Mouse (Mus musculus) skeletal muscle tissue, adult 2 months (tissue): ENCODE results near the gene Atic.

Experiments used
- DNase-seq: peaks from one replicate; pipeline ENCODE4 v3.0.0-alpha.2; 2012; ENCODE audit warnings: low read depth, low spot score

Gene Atic

DNA sequence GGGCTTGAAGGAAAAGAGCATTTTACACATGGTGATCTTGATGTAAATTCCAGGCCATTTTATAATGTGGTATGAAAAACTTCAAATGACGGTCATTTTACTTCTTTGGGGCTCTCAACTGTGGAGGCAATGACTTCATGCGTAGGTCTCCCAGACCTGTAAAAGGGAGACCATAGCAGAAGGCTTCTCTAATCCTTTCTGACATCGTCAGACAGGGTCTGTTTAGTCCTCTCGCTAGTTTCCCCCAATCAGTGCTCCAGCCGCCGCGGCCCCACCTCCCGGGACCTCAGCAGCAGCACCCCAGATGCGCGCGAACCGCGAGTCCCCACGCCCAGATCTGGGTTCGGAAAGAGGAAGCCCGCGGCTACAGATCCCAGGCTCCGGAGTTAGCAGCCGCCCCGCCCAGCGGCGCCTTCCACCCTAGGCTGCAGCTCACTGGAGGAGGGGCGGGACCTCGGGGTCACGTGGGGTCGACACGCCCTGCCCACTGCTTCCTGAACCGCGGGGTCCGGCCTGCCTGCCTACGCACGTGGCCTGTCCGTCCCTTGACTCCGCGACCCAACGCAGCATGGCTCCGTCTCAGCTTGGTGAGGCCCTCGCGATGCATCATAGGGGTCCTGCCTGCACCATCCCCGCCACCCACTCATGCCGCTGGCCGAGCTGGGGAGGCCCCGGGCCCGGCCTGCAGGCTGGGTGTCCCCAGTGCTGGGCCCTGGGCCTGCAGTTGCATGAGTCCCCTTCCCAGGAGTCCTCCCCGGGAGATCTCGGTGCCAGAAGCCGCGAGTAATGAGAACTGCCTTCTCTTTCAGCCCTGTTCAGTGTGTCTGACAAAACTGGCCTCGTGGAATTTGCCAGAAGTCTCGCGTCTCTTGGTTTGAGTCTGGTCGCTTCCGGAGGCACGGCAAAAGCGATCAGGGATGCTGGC lies at the start of gene Atic:
TSS of gene Atic (plus strand) at position 463 of the 925 bp plus-strand sequence.
- DNase-seq: peak; percentile 87

DNA sequence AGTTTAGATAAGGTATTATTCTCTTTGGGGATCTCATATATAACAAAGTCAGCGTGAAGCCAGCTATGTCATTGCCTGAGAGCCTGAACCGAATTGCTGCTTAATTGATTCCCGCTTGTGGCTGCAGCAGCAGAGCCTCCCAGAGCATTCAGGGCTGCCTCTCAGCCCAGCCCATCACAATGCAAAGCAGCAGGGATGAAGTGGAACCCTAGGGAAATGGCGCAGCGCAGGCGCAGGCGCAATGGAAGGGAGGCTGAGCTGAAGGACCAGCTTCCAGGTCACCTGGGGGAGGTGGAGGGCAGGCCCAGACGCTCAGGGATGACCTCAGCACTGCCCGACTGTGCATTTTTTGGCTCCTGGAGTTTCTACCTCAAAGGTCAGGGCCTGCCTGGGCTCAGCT lies 49.7 kb upstream of the Atic start:
- no peak for DNase-seq

DNA sequence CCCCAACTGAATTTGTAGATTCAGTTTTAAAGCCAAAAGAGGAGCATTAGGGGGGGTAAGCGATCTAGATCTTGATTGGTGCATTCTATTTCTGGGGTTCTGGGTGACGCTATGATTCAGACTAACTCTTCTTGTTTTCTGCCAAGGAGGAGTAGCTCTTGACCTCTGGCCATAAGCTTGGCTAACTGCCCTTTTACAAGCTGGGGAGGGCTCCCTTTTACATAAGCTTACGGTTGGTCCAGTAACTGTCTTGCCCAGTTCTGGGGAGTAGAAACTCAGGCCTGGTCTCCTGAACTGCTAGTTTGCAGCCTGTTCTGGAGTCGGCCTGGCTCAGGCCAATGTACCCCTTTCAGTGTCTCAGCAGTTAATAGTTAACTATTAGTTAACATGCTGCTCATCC lies 41.9 kb upstream of the Atic start:
- no peak for DNase-seq

DNA sequence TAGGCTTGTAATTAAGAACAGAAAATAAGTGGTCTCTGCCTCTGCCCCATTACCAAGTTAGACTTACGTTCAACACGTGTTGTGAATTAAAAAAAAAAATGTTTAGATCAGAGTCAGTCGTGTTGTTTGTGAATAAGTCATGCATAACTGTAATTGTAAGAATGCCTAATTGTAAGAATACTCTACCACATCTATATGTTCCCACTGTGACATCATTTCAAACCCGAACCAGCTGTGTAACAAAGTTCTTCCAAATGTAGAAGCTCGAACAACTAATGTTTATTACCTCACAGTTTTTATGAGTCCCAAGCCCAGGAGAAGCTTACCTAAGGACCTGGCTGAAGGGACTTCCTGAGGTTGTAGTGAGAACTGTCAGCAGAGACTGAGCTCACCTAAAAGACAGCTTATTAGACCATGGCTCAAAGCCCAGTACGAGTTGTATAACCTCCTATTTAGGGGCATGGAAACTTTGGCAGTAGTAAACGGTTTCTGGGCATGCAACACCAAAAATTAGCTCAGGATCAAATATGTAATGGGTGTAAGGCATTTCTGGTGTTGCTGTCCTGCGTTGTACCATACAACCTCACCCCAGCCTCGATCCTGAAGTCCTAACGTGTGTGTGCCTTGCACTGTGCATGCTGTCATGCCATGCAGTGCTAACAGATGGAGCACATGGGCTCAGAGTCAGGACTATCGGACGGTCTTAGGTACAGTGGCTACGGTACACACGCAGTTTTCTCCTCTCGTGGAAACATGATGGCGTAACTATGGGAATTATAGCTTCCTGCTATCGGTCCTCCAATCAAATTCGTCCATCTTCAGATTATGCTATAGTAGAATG lies 27.9 kb upstream of the Atic start:
- no peak for DNase-seq

DNA sequence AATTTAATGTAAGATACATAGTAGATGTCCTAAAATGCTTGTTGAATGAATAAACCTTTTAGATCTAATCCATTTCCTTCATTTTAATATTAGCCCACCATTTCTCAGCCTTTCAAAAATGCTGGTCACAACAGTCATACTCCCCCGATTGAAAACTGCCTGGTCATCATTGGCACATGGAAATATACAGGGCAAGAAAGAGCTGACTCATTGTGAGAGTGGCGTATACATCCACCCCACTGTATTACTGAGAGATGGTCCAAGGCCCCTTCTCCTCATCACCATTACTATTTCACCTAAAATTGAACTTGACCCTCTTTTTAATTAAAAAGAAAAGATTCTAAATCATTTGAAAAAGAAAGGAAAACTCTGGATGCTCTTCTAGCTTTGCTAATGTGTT lies 26.2 kb upstream of the Atic start:
- no peak for DNase-seq

DNA sequence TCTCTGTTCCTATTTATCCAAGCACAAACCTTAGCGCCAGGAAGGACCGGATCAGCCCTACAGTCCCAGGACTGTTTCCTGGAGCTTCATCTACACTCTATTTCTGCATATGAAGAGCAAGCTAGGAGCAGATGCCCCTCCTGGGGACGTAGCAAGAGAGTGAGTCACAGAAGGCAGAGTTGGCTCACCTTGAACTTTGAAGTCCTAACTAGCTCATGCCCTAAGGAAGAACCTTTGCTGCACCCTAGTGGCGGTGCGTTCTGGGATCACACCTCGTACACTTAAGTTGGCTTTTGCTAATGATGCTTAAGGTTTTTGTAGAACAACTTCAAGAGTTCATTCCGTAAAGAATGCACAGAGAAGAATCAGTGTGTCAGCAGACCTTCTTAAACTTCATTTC lies 25.3 kb upstream of the Atic start:
- DNase-seq: no peak

DNA sequence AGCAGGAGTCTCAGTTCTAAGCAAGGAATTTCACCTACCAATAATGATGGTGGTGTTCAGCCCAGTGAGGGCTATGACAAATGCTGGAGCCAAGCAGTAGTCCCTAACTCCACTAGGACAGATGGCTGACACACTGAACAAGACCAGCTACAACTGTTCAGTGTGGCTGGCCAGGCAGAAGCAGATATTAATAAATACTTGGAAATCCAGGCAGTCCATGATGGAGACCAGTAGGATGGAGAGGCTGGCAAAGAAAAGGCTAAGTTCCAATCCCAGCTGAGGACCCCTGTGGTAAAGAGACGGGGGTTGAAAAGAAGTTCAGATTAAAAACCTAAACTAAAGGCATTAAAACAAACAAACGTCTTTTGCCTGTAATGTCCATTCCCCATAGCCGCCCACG lies 17.3 kb upstream of the Atic start:
- DNase-seq: no peak

DNA sequence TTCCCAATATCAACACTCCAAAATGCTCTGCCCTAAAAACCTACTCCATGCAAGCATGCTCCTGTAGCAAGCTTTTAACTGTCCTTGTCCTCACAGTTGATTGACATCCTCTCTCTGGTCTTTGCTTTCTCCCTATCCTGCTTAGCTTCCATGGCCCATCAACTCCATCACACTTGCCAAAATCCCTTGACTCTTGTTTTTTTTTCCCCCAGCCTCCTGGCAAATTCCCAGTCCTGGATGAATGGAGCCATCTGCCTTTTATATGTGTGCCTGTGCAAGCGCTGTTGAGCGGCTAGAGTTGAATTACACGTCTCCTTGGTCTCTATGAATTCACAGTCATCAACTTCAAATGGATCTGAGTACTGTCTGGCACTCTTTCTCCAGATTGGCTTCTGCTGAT lies 16.5 kb upstream of the Atic start:
- peak; percentile 39 for DNase-seq

DNA sequence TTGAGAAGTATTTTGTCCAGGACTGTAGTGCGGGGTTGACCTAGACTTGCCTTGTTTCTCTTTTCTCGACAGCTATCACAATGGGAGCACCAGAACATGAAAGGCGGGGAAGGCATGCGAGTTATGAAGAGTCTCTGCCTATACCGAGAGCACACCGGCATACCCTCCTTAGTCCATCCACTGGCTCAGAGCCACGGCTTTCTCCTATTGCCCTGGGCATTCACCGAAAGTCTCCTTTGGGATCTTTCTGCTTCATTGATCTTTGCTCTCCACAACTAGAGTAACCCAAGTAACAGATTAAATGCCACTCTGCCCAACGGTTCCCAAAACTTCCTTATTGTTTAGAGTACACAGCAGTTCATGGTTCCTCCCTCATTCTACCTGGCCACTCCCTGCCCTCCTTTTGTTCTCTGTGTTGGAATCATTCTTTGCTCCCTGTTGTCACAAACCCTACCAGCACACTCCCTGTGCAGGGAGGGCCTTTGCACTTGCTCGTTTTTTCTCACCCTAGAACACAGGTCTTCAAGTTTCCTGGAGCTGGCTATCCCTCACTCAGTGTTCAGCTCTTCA lies 6.2 kb upstream of the Atic start:
- DNase-seq: no peak

DNA sequence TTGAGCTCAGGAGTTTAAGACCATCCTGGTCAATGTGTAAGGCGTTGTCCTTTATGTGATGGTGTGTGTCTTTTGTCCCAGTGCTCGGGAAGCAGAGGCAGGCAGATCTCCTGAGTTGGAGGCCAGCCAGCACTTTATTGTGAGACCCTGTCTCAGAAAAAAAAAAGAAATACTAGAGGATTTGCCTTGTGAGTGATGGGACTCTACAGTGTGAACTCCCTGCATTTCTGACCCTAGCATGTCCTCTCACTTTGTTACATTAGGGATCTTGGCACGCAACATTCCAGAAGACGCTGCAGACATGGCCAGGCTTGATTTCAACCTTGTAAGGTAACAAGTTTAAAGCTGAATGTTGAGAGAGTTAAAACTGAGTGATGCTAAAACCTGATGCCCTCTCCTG lies 3.7 kb downstream of the Atic start:
- DNase-seq: no peak

DNA sequence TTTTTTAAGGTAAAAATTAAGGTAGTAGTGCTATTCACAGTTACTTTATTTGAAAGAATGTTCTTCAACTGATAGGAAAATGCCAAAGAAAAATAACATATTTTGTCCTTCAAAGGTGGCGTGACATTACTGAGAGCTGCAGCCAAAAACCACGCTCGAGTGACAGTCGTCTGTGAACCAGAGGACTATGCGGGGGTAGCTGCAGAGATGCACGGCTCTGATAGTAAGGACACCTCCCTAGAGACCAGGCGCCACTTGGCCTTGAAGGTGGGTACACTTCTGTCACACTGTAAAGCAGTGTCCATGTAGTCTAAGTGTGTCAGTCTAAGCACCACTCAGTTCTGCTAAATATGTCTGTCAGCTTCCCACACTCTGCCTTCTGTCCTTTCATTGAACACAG lies 7.3 kb downstream of the Atic start:
- DNase-seq: no peak

DNA sequence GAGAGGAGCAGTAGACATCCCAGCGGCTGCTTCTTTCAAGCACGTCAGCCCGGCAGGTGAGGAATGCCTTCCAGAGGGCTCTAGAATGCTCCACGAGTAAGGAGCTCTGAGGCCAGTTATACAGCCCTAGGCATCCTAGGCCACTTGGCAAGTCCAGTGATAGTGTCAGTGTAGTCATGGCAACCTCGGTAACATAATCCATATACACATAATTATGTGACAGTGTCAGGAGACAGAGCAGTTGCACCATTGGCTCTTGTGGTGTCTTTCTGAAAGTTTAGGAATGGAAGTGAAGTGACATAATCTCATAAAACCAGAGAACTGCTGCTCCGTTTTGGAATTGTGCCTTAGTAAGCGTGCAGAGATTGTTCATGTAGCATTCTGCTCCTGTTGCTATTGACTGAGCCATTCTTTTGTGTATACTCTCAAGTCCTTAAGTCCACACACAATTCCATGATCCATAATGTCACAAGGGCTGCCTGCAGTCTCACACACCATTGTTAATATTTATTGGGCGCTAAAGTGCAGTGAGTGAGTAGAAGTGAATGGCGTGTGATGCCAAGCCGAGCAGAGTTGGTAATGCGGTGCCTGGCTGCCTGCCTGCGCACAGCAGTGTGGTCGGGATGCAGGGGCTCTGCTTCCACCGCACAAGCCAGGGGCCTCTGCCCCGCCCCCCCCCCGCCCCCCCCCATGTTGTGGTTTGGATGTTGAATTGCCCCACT lies 11.1 kb downstream of the Atic start:
- no peak for DNase-seq

DNA sequence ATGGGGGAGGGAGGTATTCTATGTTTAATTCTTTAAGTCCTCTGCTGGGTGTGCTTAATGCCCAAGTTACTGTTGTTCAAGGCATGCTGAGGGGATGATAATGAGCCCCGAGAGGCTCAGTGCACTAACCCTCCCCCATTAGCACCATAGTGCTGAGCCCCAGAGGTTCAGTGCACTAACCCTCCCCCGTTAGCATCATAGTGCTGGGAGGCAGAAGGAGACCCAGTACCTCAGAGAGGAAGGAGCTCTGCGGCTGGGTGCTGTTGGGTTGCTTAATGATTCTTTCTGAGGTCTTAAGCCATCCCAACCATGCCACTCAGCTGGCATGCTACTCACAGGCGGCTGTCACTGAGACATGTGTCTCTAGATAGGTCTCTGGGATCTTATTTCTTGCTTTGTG lies 13.2 kb downstream of the Atic start:
- no peak for DNase-seq

DNA sequence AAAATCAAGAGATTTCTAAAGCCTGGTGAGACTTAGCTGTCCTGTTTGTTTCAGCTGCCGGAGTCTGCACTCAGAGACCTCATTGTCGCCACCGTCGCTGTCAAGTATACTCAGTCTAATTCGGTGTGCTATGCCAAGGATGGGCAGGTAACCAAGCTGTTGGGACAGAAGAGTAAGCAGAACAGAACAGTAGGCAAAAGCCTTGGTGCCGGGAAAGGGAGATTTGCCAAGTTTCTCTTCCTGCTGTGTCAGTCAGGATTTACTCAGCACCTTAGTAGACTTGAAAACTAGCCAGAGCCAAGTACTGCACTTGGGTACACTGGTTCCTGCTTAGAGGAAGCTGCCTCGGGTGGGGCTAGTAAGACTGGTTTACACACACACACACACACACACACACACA lies 19.0 kb downstream of the Atic start:
- no peak for DNase-seq

DNA sequence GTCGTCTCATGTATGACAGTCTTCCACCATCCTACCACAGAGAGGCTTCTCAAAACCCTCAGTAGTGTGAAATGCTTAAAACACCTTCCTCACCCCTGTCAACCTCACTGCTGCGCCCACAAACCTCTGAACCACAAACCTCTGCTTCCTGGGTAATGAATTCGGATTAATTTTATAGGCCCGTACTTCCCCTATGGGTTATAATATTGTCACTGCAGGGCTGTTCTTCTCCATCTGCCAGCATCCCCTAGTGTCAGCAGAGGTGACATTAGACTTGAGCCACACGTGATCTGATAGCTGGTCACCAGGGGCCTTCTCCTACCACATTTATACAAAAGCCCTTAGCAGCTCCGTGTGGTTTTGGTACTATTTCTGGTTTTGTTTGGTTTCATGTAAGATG lies 19.9 kb downstream of the Atic start:
- DNase-seq: no peak

DNA sequence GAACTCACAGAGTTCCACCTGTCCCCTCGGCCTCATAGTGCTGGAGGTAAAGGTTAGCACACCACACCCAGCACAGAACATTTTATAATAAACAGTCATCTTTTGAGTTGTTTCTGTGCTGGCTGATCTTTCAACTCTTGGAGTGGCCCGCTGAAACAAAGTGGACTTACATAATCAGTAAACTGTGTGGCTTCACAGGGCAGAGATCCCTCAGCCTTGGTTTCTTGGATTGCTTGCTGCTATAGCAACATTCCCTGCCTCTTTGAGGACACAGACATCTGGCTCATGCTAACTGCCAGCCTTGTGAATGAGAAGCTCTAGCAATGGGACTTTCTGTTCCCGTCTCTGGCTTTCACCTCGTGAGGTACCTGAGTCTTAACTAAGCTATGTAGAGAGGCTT lies 22.6 kb downstream of the Atic start:
- peak; percentile 47 for DNase-seq

DNA sequence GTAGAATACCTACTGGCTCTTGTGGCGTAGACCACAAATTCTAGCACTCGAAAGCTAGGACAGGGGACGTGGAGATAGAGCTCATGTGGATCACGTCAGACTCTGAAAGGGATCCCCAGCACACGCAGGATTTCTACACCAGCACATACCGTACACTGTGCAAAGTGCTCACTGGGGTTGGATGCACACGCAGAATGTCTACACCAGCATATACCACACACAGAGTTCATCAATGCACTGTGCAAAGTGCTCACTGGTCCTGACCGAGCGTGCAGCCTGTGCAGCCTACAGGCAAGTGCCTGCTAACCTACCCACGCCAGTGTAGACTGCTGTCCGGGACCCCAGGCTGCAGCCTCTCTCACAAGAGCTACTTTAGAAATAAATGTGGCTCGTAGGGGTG lies 23.5 kb downstream of the Atic start:
- no peak for DNase-seq

DNA sequence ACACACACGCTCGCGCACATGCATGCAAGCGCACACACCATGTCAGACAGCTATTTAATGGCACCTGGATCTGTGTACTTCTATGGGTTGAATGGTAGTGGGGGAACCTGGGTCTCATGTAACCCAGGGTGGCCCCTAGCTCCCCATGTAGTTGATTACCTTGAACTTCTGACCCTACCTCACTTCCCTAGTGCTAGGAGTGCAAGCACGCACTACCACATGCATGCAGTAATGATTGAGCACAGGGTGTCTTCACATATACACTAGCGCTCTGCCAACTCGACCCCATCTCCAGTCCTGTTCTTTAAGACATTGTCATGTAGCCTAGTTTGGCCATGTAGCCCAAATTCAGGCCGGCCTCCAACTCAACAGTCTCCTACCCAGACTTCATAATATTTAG lies 26.4 kb downstream of the Atic start:
- DNase-seq: no peak

DNA sequence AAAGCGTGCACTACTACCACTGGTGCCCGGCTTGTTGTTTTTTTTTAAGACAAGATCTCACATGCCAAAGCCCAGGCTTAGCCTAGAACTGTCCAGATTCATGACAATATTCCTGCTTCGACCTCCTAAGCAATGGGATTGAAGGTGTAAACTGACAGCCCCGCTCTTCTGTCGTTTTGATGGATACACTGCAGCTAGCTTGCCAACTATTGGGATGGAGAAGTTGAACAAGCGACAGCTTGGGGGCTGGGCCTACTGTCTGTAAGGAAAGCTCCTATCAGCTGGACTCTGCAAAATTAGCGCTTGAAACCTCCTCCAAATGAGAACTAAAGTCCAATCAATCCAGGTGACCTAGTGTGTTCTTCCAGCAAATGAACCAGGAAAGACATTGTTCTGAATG lies 26.9 kb downstream of the Atic start:
- DNase-seq: no peak

DNA sequence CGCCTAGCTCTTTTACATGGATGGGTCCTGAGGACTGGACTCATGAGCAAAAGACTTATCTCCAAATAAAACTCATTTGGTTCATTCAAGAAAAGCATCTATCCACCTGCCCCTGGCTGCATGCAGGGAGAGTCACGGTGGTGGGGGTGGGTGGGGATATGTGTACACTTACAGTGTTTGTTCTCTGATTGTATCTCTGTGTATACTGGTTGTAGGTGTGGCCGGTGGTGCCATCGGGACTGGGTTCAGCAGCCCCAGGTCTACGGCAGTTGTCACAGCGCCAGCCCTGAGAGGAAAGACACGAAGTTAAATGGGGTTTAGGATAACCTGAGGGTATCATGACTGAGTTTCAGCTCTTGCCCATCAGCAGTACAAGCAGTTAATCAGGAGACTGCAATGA lies 29.7 kb downstream of the Atic start:
- DNase-seq: no peak

DNA sequence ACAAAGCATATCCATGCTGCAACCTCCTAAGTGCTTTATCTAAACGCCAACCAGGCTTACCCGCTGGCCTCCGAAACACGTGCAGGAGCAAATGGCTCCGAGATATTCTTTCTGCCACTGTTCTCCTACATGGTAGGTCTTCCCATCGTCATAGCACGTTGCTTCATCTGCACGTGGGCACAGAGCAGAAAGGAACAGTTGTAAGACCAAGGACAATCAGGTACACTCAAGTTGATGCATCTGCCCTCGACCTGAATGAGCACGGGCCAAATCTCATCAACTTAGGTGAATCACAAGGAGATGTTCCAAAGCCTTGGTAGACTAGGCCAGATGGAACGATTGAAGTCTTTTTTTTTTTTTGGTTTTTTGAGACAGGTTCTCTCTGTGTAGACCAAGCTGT lies 33.1 kb downstream of the Atic start:
- DNase-seq: no peak

DNA sequence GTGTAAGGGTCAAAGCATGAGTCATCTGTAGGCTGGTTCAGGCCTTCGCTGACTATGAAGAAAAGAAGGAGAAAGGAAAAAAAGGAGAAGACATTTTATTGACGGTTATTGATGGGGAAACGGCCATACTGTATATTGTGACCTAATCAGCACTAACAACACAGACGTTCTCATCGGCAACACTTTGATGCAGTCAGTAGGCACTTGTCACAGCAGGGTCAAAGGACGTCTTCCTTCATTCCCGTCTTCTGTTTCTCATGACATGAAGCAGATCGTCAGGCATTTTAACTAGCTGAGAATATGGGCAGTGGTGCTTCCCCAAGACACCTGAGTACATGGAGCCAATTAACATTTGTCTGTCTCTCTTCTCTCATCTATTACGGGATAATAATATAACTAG lies 36.2 kb downstream of the Atic start:
- DNase-seq: no peak
